Mouse (Mus musculus): ENCODE data around the gene Mms19.

The Mms19 gene

DNA sequence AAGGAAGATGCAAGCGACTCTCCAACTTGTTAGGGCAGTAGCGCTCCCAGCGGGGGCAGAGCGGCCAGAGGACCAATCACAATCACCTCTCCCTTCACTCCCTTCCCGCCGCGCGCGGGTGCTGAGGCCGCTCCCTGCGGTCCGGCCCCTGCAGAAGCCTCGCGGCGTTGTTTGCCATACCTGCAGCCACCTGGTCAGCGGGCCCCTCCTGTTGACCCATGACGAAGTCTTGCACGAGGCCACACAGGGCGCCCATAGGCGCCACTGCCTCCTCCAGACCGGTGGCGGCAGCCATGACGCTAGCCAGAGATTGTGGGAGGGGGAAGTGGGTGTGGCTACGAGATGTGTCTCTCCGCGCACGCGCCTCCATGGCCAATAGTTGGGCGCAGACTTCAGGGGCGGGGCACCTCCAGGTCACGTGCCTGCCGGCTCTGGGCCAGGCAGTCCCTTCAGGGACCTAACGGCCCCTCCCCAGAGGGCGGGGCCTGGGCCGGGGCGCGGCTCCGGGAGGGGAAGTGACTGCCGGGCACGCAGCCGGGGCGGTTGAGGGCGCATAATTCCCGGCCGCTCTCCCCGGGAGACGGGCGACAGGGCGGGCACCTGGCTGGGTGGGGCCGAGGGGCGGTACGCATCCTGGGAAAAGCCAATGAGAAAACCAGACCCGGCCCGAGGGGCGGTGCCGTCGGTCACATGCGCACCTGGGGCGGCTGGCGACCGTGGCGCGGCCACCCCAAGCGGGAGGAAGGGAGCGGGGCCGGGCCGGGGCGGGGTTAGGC, at the start of gene Mms19:
Gene Mms19, minus strand, starts transcription at position 339 of the 776 bp plus-strand sequence.
- peak; percentile 99 for DNase-seq

GRCm38 (mm10) chr19:42026158-42026557, 45.2 kb upstream of the Mms19 start:
- DNase-seq: peak; percentile 87

GRCm38 (mm10) chr19:42022542-42022848, 41.5 kb upstream of the Mms19 start:
- no peak for DNase-seq

DNA sequence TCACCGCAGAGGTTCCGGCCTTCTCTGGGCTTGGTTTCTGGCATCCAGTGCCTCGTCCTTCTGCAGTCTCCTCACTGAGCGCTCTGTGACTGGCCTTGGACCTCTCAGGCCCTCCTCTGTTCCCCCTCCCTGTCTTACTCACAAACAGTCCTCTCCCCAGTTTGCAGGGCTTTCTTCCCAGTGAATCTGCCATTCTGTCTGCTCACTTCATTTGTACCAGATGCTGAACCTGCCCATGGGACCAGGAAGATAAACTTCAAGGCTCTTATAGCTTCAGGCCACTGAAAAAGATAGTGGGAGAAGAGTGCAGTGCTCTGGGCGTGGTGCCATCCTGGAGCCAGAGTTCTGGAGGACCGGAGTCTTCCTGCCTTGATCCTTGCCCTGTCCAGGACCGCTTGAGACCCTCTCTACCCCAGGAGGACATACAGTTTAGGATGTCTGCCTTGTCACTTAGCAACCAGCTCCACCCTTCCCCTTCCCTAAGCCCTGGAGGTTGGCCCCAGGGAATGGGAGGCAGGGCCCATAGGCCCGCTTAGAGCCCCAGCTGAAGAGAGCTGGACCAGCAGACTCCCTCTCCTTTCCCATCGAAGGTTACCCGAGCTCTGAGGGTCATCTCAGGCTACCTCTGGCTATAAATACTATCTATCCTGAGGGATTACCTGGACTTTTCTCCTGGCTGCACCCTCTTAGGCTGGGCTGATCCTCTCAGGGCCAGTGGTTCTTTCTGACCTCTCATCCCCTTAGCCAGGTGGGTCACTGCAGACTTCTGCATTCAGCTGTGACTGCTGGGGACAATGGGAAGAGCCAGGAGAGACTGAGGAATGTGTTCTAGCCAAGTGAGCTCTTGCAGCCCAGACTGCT, 41.0 kb upstream of the Mms19 start:
- no peak for DNase-seq

DNA sequence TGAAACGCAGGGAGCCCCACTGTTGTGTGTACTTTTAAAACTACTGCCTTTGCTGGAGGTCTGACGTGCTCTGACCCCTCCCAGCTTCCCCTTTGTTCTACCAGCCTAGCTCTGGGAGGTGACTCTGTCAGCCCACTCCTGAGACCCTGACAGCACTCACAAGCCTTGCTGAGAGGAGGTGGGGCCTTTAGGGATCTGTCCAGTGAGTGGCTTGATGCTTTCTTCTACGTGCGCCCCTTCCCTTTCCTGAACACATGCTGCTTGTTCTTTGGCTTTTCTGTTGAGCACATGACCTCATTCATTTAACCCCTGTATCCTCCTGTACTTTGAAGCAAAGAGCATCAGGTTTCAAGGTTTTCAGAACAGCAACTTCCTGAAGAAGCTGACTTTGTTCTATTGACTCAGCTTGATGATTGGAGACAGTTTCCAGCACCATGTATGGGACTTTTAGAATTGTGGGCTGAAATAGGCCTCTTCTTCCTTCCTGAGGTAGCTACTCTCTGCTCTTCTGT, 38.1 kb upstream of the Mms19 start:
- DNase-seq: no peak

DNA sequence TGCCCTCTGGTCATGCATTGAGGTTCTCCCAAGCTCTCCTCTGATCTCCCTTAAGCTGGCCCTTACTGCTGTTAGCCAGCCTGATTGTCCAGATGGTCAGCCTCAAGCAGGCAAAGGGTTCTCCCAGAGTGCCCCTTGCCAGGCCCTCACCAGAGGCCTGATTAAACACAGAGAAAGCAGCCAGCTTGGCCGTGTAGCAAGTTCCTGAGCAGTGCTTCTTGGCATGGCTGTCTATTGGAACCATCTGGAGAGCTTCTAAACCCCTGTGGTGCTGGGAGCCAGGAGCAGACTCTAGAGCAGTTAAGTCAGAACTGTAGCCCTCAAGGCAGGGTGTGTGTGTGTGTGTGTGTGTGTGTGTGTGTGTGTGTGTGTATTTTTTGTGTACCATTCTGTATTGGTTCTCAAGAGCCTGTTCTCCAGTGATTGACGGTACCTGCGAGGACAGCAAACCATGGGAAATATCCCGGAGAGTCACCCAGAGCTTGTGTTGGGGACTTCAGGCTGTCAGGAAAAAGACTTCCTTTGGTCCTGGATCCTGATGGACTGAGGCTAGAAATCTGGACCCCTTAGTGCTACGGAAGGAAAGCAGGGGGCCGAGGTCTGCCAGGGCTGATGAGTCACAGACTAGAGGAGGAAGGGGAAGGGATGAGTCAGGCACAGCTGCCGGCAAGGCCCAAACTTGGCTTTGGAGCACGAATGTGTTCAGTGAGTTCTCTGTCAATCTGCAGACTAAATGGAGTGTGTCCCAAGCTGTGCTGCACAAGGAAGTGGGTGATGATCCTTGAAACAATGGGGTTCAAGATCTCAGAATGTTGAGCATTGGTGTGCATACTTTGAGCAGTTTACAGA, 36.7 kb upstream of the Mms19 start:
- peak; percentile 90 for DNase-seq

- no peak for DNase-seq
Measured at GRCm38 (mm10) chr19:42016840-42017239, 35.9 kb upstream of the Mms19 start.

GRCm38 (mm10) chr19:42016251-42016650, 35.3 kb upstream of the Mms19 start:
- DNase-seq: no peak

DNA sequence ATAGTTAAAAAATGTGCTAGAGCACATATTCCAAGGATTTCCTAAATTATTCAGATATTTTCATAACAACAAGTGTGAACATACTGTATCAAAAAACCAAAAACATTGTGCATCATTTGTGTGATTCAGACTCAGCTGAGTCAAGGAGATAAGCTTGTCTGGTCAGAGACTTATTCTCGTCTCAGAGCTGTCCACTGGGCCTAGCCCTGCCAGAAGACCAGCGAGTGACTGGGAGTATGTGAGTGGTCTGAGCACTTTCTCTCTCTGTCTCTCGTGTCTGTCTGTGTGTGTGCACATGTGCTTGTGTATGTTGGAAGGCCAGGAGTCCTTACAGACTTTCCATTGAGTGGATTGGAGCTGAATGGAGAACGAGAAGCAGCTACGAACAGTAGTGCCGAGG, 34.0 kb upstream of the Mms19 start:
- no peak for DNase-seq

DNA sequence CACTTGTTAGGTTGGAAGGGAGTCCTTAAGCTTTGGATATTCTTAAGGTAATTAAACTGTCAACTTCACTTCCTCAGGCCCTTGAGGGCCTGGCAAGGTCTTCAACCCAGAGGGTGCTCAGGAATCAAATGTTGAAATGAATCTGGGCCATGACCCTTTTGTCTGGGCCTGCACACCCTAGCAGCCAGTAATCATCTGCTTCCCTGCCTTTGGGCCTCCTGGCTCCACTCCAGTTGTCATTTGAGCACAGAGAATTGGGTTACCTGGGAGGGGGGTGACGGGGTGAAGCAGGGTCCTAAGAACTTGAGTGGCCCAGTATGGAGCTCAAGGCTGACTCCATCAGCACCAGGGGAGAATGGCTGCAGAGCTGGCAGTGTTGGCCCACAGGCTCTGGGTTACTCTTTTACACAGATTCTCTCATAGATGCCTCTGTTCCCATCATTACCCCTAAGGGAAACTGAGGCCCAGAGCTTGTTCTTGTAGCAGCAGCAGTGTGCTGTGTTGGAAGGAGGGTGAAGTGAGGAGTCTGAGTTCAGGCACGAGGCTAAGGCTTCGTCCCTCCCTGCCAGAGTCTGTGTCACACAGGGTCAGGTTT, 33.4 kb upstream of the Mms19 start:
- DNase-seq: no peak

GRCm38 (mm10) chr19:42011123-42011522, 30.2 kb upstream of the Mms19 start:
- DNase-seq: no peak

DNA sequence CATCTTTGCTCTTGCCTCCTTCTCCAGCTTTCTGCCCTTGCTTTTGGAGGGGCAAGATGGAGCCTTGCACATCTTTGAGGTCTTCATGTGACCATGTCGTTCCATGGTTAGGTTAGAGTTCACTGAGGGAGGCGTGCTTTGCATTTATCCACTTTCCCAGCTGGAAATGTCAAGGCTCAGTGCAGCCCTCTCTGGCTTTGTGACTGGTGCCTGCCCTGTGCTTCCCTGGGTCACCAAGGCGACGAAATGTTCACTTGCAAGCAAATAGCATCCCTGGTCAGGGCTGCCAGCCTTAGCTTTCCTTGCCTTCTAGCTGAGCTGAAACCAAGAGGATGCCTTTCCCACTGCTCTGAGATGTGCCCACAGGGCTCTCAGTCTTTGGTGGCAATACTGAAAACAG, 29.5 kb upstream of the Mms19 start:
- DNase-seq: no peak

- DNase-seq: no peak
Measured at GRCm38 (mm10) chr19:42009067-42009466, 28.1 kb upstream of the Mms19 start.

DNA sequence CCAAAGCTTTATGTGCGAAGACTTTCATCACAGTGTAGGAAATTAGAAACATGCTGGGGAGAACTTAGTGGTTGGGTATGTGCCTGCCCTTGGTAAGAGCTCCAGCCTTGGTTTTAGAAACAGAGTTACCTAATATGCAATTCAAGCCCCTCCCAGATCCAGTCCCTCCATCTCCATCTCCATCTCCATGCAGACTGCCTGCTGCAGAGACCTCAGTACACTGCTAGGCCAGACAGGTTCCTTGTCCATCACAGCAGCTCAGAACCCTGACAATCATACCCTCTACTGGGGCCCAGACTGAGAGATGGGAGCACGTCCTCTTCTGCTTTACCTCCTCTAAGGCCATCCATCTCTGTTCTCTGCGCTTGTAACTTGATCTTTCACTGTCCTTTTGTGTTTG, 27.6 kb upstream of the Mms19 start:
- DNase-seq: no peak

DNA sequence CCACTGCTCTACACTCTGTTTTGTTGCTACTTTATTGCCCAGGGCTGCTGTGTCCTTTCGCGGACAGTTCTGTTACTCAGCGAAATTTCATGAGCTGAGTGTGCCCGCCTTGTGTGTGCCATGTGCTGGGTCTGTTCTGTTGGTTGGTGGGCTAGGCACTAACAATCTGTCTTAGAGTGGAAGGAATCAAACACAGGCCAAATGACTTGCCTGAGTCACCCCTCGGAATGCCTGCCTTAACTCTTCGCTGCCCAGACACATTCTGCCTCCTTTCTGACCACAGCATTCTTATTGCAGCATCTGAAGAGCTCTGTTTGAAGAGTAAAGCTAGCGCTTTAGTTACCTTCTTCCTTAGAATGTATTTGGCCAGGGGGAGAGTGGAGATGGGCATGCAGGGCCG, 25.6 kb upstream of the Mms19 start:
- no peak for DNase-seq

DNA sequence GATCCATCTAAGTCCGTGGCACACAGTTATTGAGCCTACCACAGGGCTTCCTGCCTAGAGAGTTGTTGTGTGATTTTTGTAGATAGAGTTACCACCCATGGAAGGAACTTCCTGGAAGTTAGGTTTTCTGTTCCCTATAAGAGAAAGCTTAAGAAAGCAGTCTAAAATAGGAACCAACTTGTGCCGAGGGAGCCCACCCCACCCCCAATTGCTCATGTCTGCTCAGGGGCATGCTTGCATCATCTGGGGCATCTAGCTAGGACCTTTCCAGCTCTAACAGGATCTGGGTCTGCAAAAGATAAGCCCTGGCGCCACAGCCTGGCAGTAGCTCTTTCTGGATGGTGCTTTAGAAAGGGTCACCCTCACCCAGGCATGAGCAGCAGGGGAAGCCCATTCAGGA, 24.7 kb upstream of the Mms19 start:
- DNase-seq: no peak

DNA sequence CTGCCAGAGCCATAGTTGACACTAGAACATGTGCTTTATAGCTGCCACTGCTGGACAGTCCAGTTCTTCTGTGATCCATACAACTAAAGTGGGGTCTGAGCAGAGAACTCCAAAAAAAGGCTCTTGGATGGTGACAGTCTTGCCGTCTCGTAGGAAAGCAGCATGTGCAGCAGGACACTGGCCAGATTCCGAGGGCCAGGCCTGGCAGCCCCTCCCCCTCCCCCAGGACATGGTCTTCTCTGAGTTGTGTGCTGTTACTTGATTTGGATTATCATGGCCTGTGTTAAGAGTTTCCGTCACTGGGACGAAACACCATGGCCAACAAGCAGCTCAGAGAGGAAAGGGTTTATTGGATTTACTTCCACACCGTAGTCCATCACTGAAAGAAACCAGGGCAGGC, 23.3 kb upstream of the Mms19 start:
- DNase-seq: no peak

- no peak for DNase-seq
Measured at GRCm38 (mm10) chr19:42001253-42001980, 20.5 kb upstream of the Mms19 start.

DNA sequence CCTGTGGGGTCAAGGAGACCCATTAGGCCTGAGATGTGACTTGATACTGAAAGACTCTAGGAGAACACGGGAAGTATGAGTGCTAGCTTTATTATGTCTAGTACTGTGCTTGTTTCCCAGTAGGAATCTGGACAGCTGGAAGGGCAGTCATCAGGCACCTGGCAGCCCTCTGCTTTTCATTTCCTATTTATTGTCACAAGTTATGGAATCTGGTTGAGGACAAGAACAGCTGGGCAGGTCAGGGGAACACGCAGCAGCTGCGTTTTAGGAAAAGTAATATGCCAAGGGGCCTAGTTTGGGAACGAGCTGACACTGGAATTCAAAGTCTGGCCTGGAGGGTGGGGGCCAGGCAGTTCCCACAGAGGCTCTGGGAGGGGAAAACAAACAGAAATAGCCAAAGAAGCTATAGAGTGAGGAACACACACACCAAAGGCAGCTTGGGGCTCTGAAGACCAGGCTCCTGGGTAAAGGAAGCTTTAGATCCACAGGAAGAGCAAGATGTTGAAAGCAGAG, 19.5 kb upstream of the Mms19 start:
- no peak for DNase-seq

GRCm38 (mm10) chr19:41999688-42000283, 18.8 kb upstream of the Mms19 start:
- DNase-seq: no peak

GRCm38 (mm10) chr19:41998770-41999548, 18.0 kb upstream of the Mms19 start:
- no peak for DNase-seq

All from cerebellum, adult 8-10 months (tissue).